ENCODE assay signal across 28 mouse cellular contexts in genomic region chr4:75291142-75291541, GRCm38 (mm10).
"Had no signal": no experiment of that assay in that cellular context is flagged by ENCODE, and none has a peak within 500 bp of the region (broad histone marks: within the 10 kb centered on the region; RNA-seq: fewer than 3 reads in every experiment).

No protein-coding gene starts in this region.

- H3K9ac ChIP-seq: embryonic facial prominence, embryonic 12.5 days; embryonic facial prominence, embryonic 13.5 days; embryonic facial prominence, embryonic 15.5 days; forebrain, embryonic 12.5 days; forebrain, embryonic 13.5 days; forebrain, embryonic 15.5 days; forebrain, postnatal 0 days had no signal

- H3K27ac ChIP-seq: embryonic facial prominence, embryonic 10.5 days; embryonic facial prominence, embryonic 12.5 days; embryonic facial prominence, embryonic 13.5 days; embryonic facial prominence, embryonic 15.5 days; forebrain, embryonic 10.5 days; forebrain, embryonic 12.5 days; forebrain, embryonic 13.5 days; forebrain, embryonic 15.5 days; gastrocnemius, adult 2 months; heart, adult 2 months; heart, embryonic 10.5 days had no signal

- H3K4me2 ChIP-seq: embryonic facial prominence, embryonic 12.5 days; embryonic facial prominence, embryonic 13.5 days; embryonic facial prominence, embryonic 15.5 days; forebrain, embryonic 12.5 days; forebrain, embryonic 13.5 days; forebrain, embryonic 15.5 days had no signal

- DNase-seq: cerebellum, adult 9-10 months; cerebellum, adult 9-11 months; cerebellum, postnatal 10 days; cerebellum, postnatal 14 days; cerebellum, postnatal 25 days; cerebellum, postnatal 36 days; embryo, embryonic 11 days; forebrain, postnatal 0 days; gastrocnemius, adult 2 months; gastrocnemius, postnatal 10 days; gastrocnemius, postnatal 14 days; gastrocnemius, postnatal 25 days; gastrocnemius, postnatal 36 days; heart, adult 11 months; heart, adult 18-20 months; heart, adult 2 months had no signal

- ATAC-seq: forebrain, embryonic 13.5 days; forebrain, embryonic 14.5 days; forebrain, embryonic 15.5 days; forebrain, embryonic 16.5 days; forebrain, postnatal 0 days had no signal

- H3K4me1 ChIP-seq: embryonic facial prominence, embryonic 10.5 days; embryonic facial prominence, embryonic 12.5 days; embryonic facial prominence, embryonic 13.5 days; embryonic facial prominence, embryonic 15.5 days; forebrain, embryonic 10.5 days; forebrain, embryonic 12.5 days; forebrain, embryonic 13.5 days; forebrain, embryonic 15.5 days; heart, embryonic 10.5 days had no signal

- H3K27me3 ChIP-seq: embryonic facial prominence, embryonic 12.5 days; embryonic facial prominence, embryonic 13.5 days; embryonic facial prominence, embryonic 15.5 days; forebrain, embryonic 12.5 days; forebrain, embryonic 13.5 days; forebrain, embryonic 15.5 days had no signal

- H3K36me3 ChIP-seq: embryonic facial prominence, embryonic 10.5 days; embryonic facial prominence, embryonic 12.5 days; embryonic facial prominence, embryonic 13.5 days; embryonic facial prominence, embryonic 15.5 days; forebrain, embryonic 10.5 days; forebrain, embryonic 12.5 days; forebrain, embryonic 15.5 days; heart, embryonic 10.5 days had no signal

- H3K4me3 ChIP-seq: embryonic facial prominence, embryonic 10.5 days; embryonic facial prominence, embryonic 12.5 days; embryonic facial prominence, embryonic 13.5 days; embryonic facial prominence, embryonic 15.5 days; erythroblast, embryonic 14.5 days; forebrain, embryonic 10.5 days; forebrain, embryonic 12.5 days; forebrain, embryonic 13.5 days; forebrain, embryonic 15.5 days; gastrocnemius, adult 2 months; heart, adult 2 months; heart, embryonic 10.5 days had no signal

- H3K9me3 ChIP-seq: embryonic facial prominence, embryonic 10.5 days; embryonic facial prominence, embryonic 12.5 days; embryonic facial prominence, embryonic 13.5 days; embryonic facial prominence, embryonic 15.5 days; forebrain, embryonic 10.5 days; forebrain, embryonic 12.5 days; forebrain, embryonic 13.5 days; forebrain, embryonic 15.5 days; heart, embryonic 10.5 days had no signal
